Mouse (Mus musculus) left cerebral cortex, adult 9 months (tissue): ENCODE measurements around the gene Abcd1.

Experiments
- DNase-seq, 2 experiments: peaks; one replicate each; pipeline ENCODE4 v3.0.0; 2022; ENCODE audit warnings: low spot score in 2 of 2

Abcd1 gene

GRCm38 (mm10) chrX:73716109-73716661 is at the start of gene Abcd1, which contains the start of gene Bcap31:
Gene Abcd1, plus strand, starts transcription at chrX:73716597.
Gene Bcap31, minus strand, starts transcription at chrX:73716175.
- peak; percentile 82 to 90 for DNase-seq

GRCm38 (mm10) chrX:73672031-73672431 is 44.4 kb upstream of the Abcd1 start:
- peak in 1 of 2 experiments; percentile 59 for DNase-seq

- no peak for DNase-seq
These were observed 43.3 kb upstream of the Abcd1 start, which contains the start of gene Slc6a8 for GRCm38 (mm10) chrX:73672879-73673618. Gene Slc6a8, plus strand, starts transcription at chrX:73673150.

- DNase-seq, result no peak
These were observed 42.8 kb upstream of the Abcd1 start for GRCm38 (mm10) chrX:73673619-73673967.

- no peak for DNase-seq
These were observed 42.3 kb upstream of the Abcd1 start for GRCm38 (mm10) chrX:73673968-73674661.

- DNase-seq, result no peak
These were observed 41.2 kb upstream of the Abcd1 start for GRCm38 (mm10) chrX:73675231-73675630.

GRCm38 (mm10) chrX:73676668-73677067 is 39.7 kb upstream of the Abcd1 start:
- no peak for DNase-seq

- no peak for DNase-seq
These were observed 32.2 kb upstream of the Abcd1 start for GRCm38 (mm10) chrX:73684156-73684555.

- no peak for DNase-seq
These were observed 31.4 kb upstream of the Abcd1 start for GRCm38 (mm10) chrX:73684978-73685377.

- DNase-seq, result no peak
These were observed 30.8 kb upstream of the Abcd1 start for GRCm38 (mm10) chrX:73685629-73686028.

GRCm38 (mm10) chrX:73690917-73691629 is 25.3 kb upstream of the Abcd1 start:
- DNase-seq, result peak in 1 of 2 experiments; percentile 46

- no peak for DNase-seq
These were observed 15.9 kb upstream of the Abcd1 start for GRCm38 (mm10) chrX:73700472-73700871.

GRCm38 (mm10) chrX:73715476-73716108 is 805 bp upstream of the Abcd1 start:
- no peak for DNase-seq

GRCm38 (mm10) chrX:73716709-73717545 is 530 bp downstream of the Abcd1 start:
- DNase-seq, result peak in 1 of 2 experiments; percentile 21

GRCm38 (mm10) chrX:73717667-73718066 is 1.3 kb downstream of the Abcd1 start:
- DNase-seq, result peak in 1 of 2 experiments; percentile 6

- no peak for DNase-seq
These were observed 1.9 kb downstream of the Abcd1 start for GRCm38 (mm10) chrX:73718271-73718670.

GRCm38 (mm10) chrX:73718686-73719362 is 2.4 kb downstream of the Abcd1 start:
- no peak for DNase-seq

- DNase-seq, result no peak
These were observed 14.5 kb downstream of the Abcd1 start for GRCm38 (mm10) chrX:73730908-73731307.

- no peak for DNase-seq
These were observed 21.8 kb downstream of the Abcd1 start for GRCm38 (mm10) chrX:73738155-73738554.

GRCm38 (mm10) chrX:73739151-73739550 is 22.8 kb downstream of the Abcd1 start:
- DNase-seq, result no peak
